Mouse (Mus musculus): ENCODE measurements around the gene Tfb1m.

DNA sequence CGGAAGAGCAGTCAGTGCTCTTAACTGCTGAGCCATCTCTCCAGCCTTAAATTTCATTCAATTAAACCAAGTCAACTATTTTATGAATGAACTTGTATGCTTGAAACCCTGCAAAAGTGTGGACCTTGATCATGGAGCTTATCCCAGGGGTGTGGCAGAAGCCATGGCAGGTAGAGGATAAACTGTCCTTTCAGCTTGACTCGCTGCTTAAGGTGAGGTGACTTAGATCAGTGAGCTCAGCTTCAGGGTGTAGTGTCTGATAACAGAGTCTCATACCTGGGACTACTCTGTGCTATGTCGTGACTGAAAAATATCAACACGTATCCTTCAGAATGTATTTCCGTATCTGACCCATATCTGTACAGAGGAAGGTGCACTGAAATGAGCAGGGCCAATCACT lies 37.2 kb downstream of the Tfb1m start:
- TF ChIP-seq CTCF (IDR thresholded peaks at IDR 0.05; ENCODE audit: insufficient read depth, low read length) (no peak), POLR2A (IDR thresholded peaks at IDR 0.05; ENCODE audit: borderline replicate concordance, extremely low read depth, low read depth, low read length) (no peak)
